Mouse (Mus musculus): Measurements from ENCODE around the gene Cfap61.

DNA sequence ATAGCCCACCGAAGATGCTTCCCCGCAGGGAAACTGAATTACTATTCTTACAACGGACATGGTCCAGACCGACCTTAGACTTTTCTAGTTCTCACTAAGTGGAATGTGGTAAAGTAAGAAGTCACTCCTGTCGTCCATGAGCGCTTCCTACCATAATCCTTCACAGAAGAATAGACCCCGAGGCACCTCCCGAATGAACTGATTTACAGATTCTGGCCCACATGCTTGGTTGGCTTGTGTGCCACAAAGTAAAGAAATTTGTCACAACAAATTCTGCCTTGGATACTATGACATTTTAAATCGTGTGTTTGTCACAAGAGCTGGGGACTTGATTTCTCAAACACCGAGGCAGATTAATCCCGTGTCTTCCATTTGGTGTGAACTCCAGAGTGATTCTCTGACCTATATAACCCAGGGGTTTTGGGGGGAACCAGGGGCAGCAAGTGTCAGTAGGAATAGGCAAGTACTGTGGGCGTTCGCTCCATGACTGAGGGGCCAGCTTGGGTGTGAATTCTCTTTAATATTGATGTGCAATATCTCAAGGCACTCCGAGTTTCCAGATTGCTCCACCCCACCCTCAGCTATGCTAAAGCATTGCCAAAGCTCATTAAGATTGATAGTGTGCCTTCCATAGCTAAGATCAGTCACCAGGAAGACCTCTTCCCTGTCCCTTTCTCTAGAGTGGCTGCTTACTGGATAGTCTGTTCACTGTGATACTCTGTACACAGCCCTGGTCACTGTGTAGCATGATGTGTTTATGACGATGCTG, 214.8 kb downstream of the Cfap61 start:
- TF ChIP-seq CTCF (IDR thresholded peaks at IDR 0.05; ENCODE audit: borderline replicate concordance, insufficient read depth, low read length) (no peak), POLR2A (IDR thresholded peaks at IDR 0.05; ENCODE audit: low read depth, low read length) (no peak)

All from embryonic fibroblast, embryonic 13.5 days (primary cell).